Mouse (Mus musculus) heart, adult 2 months (tissue): Measurements from ENCODE around the gene Hist1h3b. TPM values are rescaled to one million over a fixed set of nuclear protein-coding genes. Genes with fewer than 3 reads are reported as not detected.
"Not testable (repeated sequence)": the region's sequence is repeated elsewhere in the genome, so short reads cannot be mapped to it uniquely, and the experiment has no call there.

ENCODE experiments used
- DNase-seq, 2 experiments: peaks; one replicate each; pipeline ENCODE4 v3.0.0; 2021
- H3K27ac ChIP-seq: fragments of 200-600 bp; 2 replicates; pipeline ENCODE4 v1.8.1; 2022
- H3K27me3 ChIP-seq: fragments of 200-500 bp; 2 replicates; pipeline ENCODE4 v1.6.1; 2012; ENCODE audit warnings: mild to moderate bottlenecking, low read length, inconsistent platforms, mixed read lengths; ENCODE audit not compliant: control insufficient read depth, insufficient read depth
- H3K36me3 ChIP-seq: fragments of 200-500 bp; 2 replicates; pipeline ENCODE4 v1.6.1; 2012; ENCODE audit warnings: low read length, inconsistent platforms; ENCODE audit not compliant: control insufficient read depth, insufficient read depth
- H3K4me1 ChIP-seq: fragments of 200-500 bp; 2 replicates; pipeline ENCODE4 v1.6.1; 2011; ENCODE audit warnings: low read length; ENCODE audit not compliant: control insufficient read depth, insufficient read depth
- H3K4me3 ChIP-seq: fragments of 200-600 bp; 2 replicates; pipeline ENCODE4 v1.8.1; 2022
- H3K79me2 ChIP-seq: fragments of 200-500 bp; replicated peaks from 2 replicates; pipeline ENCODE4 v1.6.1; 2012; ENCODE audit warnings: mild to moderate bottlenecking, inconsistent platforms, low read length, moderate library complexity, mixed read lengths; ENCODE audit not compliant: control insufficient read depth, insufficient read depth
- H3K9ac ChIP-seq: fragments of 200-500 bp; 2 replicates; pipeline ENCODE4 v1.6.1; 2012; ENCODE audit warnings: low read depth, mild to moderate bottlenecking, control low read depth, inconsistent platforms, low read length, mixed read lengths
- CTCF ChIP-seq: fragments of 200-600 bp; IDR thresholded peaks from 2 replicates; pipeline ENCODE4 v1.8.1; 2022; ENCODE audit warnings: antibody characterized with exemption, mild to moderate bottlenecking, moderate library complexity
- EP300 ChIP-seq: fragments of 200-500 bp; IDR thresholded peaks from 2 replicates; pipeline ENCODE4 v1.6.1; 2011; ENCODE audit warnings: low read depth, low read length, control low read depth; ENCODE audit not compliant: insufficient read depth
- POLR2A ChIP-seq: fragments of 200-500 bp; IDR thresholded peaks from 2 replicates; pipeline ENCODE4 v1.6.1; 2011; ENCODE audit warnings: mild to moderate bottlenecking, low read depth, low read length, control low read depth; ENCODE audit not compliant: insufficient read depth
- WGBS: fragments of 180-500 bp; shearing (Covaris S2); methylation state at CpG from one replicate; pipeline ENCODE4 v1.1.7; 2018; 5-methylcytosine and 5-hydroxymethylcytosine counted together
- intact Hi-C: fragments of 180-260 bp; cut with DNase I; formaldehyde crosslinking; loops from one replicate; pipeline ENCODE4 v1.15.1; 2025
- polyA plus RNA-seq: library from polyadenylated mRNA; depleted of rRNA; stranded (reverse); fragments of >200 nt; gene quantifications from 2 replicates; pipeline ENCODE4 v1.2.3, GENCODE M21; 2012
- total RNA-seq, 2 experiments: library from RNA; stranded (reverse); gene quantifications; 2 replicates each; pipeline ENCODE4 v1.2.3; 2021

Hist1h3b gene
- total and polyA plus RNA-seq, 3 experiments, result 1.7 to 8.0 (median 6.4) TPM

- Histone ChIP-seq H3K27me3 (no peaks in the 10 kb centered on the region), H3K27ac (peak overlapping the region; percentile 59), H3K79me2 (no peaks in the 10 kb centered on the region), H3K4me1 (peaks cover 1% of the 10 kb centered on the region), H3K9ac (peak overlapping the region; percentile 67; the same call in 1 of the 2 replicates), H3K4me3 (peak overlapping the region; percentile 56), H3K36me3 (peaks cover 2% of the 10 kb centered on the region)
- WGBS, result 5% methylated on average over 23 of the region's 27 CpGs
- TF ChIP-seq EP300 (no peak), CTCF (no peak), POLR2A (no peak)
- no peak for DNase-seq
- intact Hi-C loops, result loop anchor here (5.0 to 10.0 kb wide), 2 partner anchors 338 to 396 kb away; partner anchors contain the start of genes Abt1 and Zfp322a
Observed at GRCm38 (mm10) chr13:23760240-23760971, 8.3 kb downstream of the Hist1h3b start.

- Histone ChIP-seq H3K36me3 (peaks cover 2% of the 10 kb centered on the region), H3K9ac (peak within 1 kb of the TSS; percentile 68), H3K79me2 (no peaks in the 10 kb centered on the region), H3K27ac (peak within 1 kb of the TSS; percentile 76), H3K27me3 (no peaks in the 10 kb centered on the region), H3K4me1 (peaks cover 1% of the 10 kb centered on the region), H3K4me3 (peak within 1 kb of the TSS; percentile 56)
- 0 out of 2 replicates have a peak, but pooled peaks have one; percentile 41 for TF ChIP-seq EP300
- no peak for TF ChIP-seq CTCF
- peak; percentile 89 for TF ChIP-seq POLR2A
- WGBS, result under 1% methylated on average over 62 of the region's 72 CpGs
- peak; percentile 96 to 97 for DNase-seq
- intact Hi-C loops, result loop anchor here (5.0 to 10.0 kb wide), 2 partner anchors 339 to 396 kb away; partner anchors contain the start of genes Abt1 and Zfp322a
Observed at GRCm38 (mm10) chr13:23760972-23761864, 9.2 kb downstream of the Hist1h3b start, which contains the start of gene Hist1h4a. Gene Hist1h4a, minus strand, starts transcription at chr13:23761230.

GRCm38 (mm10) chr13:23761871-23762821 is 10.1 kb downstream of the Hist1h3b start, which contains the start of gene Hist1h3a:
Gene Hist1h3a, minus strand, starts transcription at chr13:23762386.
- H3K36me3 ChIP-seq, result not testable (repeated sequence)

GRCm38 (mm10) chr13:23763242-23763585 is 11.1 kb downstream of the Hist1h3b start:
- Histone ChIP-seq H3K36me3 (peaks cover 2% of the 10 kb centered on the region), H3K27me3 (no peaks in the 10 kb centered on the region), H3K4me3 (peak overlapping the region; percentile 66), H3K79me2 (no peaks in the 10 kb centered on the region), H3K27ac (peak overlapping the region; percentile 30; the same call in 1 of the 2 replicates), H3K9ac (no peak overlapping the region), H3K4me1 (no peaks in the 10 kb centered on the region)
- DNase-seq, result no peak
- WGBS, result 4% methylated on average over 10 of the region's 10 CpGs
- intact Hi-C loops, result loop anchor here (5.0 to 10.0 kb wide), 2 partner anchors 341 to 398 kb away; partner anchors contain the start of genes Abt1 and Zfp322a
- TF ChIP-seq POLR2A, result no peak
- no peak for TF ChIP-seq CTCF
- no peak for TF ChIP-seq EP300

More at GRCm38 (mm10) chr13:23761871-23762821, 10.1 kb downstream of the Hist1h3b start, which contains the start of gene Hist1h3a:
- Histone ChIP-seq H3K9ac (peak within 1 kb of the TSS; percentile 68), H3K27ac (peak within 1 kb of the TSS; percentile 76), H3K4me3 (peak within 1 kb of the TSS; percentile 66)
- not testable (repeated sequence) for H3K4me1 ChIP-seq, H3K27me3 ChIP-seq, H3K79me2 ChIP-seq
- WGBS, result 1% methylated on average over 32 of the region's 52 CpGs
- peak; percentile 69 to 73 for DNase-seq
- TF ChIP-seq POLR2A, result peak; percentile 76
- intact Hi-C loops, result loop anchor here (5.0 to 10.0 kb wide), 2 partner anchors 340 to 397 kb away; partner anchors contain the start of genes Abt1 and Zfp322a
